Mouse (Mus musculus) hindbrain, embryonic 16.5 days (tissue): ENCODE measurements at regions not wholly inside any gene's neighbourhood (a gene's known extent, or its start where the extent isn't known, plus 50 kb on each side); places are given as distances from the start of the nearest gene placed in this dataset.

Experiments used
- ATAC-seq: fragments of 200-750 bp; cut with Nextera tagmentation; 2 replicates; pipeline ENCODE4 v1.8.0; 2017; ENCODE audit warnings: moderate TSS enrichment, moderate library complexity
- H3K27ac ChIP-seq: fragments of 300-500 bp; sonication (generic); 2 replicates; pipeline ENCODE4 v1.5.1; 2014; ENCODE audit warnings: low read depth, mild to moderate bottlenecking, control low read depth, low read length, moderate library complexity
- H3K27me3 ChIP-seq: fragments of 300-500 bp; sonication (generic); replicated peaks from 2 replicates; pipeline ENCODE4 v1.6.1; 2014; ENCODE audit warnings: low read length; ENCODE audit not compliant: control insufficient read depth, insufficient read depth
- H3K36me3 ChIP-seq: fragments of 300-500 bp; sonication (generic); 2 replicates; pipeline ENCODE4 v1.6.1; 2014; ENCODE audit warnings: mild to moderate bottlenecking, low read length, moderate library complexity, mixed read lengths; ENCODE audit not compliant: control insufficient read depth, insufficient read depth
- H3K4me1 ChIP-seq: fragments of 300-500 bp; sonication (generic); 2 replicates; pipeline ENCODE4 v1.6.1; 2014; ENCODE audit warnings: low read depth, low read length; ENCODE audit not compliant: control insufficient read depth, insufficient read depth
- H3K4me2 ChIP-seq: fragments of 300-500 bp; sonication (generic); 2 replicates; pipeline ENCODE4 v1.6.1; 2014; ENCODE audit warnings: mild to moderate bottlenecking, low read length, control low read depth, moderate library complexity
- H3K4me3 ChIP-seq: fragments of 300-500 bp; sonication (generic); 2 replicates; pipeline ENCODE4 v1.5.1; 2014; ENCODE audit warnings: mild to moderate bottlenecking, low read length, control low read depth, moderate library complexity
- H3K9ac ChIP-seq: fragments of 300-500 bp; sonication (generic); 2 replicates; pipeline ENCODE4 v1.6.1; 2014; ENCODE audit warnings: low read depth, mild to moderate bottlenecking, control low read depth, low read length, moderate library complexity
- H3K9me3 ChIP-seq: fragments of 300-500 bp; sonication (generic); 2 replicates; pipeline ENCODE4 v1.6.1; 2014; ENCODE audit warnings: mild to moderate bottlenecking, low read length, moderate library complexity; ENCODE audit not compliant: control insufficient read depth
- whole genome bisulfite sequencing: fragments of 180-500 bp; shearing (Covaris S2); extraction: QIAGEN DNeasy Blood & Tissue Kit; methylation state at CpG from one replicate; pipeline ENCODE4 v1.1.7; 2014; 5-methylcytosine and 5-hydroxymethylcytosine counted together

- Histone ChIP-seq H3K27ac (no peak overlapping the region), H3K9me3 (no peaks in the 10 kb centered on the region), H3K36me3 (no peaks in the 10 kb centered on the region), H3K27me3 (no peaks in the 10 kb centered on the region), H3K9ac (no peak overlapping the region), H3K4me2 (no peak overlapping the region), H3K4me1 (no peaks in the 10 kb centered on the region), H3K4me3 (no peak overlapping the region)
- WGBS: 25% methylated on average over 8 of the region's 8 CpGs
- ATAC-seq: peak; percentile 51; the same call in 1 of the 2 replicates
Measured at GRCm38 (mm10) chr17:14516097-14516496, 177.9 kb downstream of the Thbs2 start.

- no peak overlapping the region for H3K9ac ChIP-seq
- no peaks in the 10 kb centered on the region for H3K36me3 ChIP-seq
- ATAC-seq: no peak; the same call in 1 of the 2 replicates
- no peak overlapping the region for H3K4me2 ChIP-seq
- no peaks in the 10 kb centered on the region for H3K9me3 ChIP-seq
- H3K4me1 ChIP-seq: no peaks in the 10 kb centered on the region
- WGBS: 77% methylated on average over 4 of the region's 4 CpGs
- no peak overlapping the region for H3K27ac ChIP-seq
- H3K4me3 ChIP-seq: no peak overlapping the region
- H3K27me3 ChIP-seq: no peaks in the 10 kb centered on the region
Measured at GRCm38 (mm10) chr17:14513454-14513853, 180.6 kb downstream of the Thbs2 start.

DNA sequence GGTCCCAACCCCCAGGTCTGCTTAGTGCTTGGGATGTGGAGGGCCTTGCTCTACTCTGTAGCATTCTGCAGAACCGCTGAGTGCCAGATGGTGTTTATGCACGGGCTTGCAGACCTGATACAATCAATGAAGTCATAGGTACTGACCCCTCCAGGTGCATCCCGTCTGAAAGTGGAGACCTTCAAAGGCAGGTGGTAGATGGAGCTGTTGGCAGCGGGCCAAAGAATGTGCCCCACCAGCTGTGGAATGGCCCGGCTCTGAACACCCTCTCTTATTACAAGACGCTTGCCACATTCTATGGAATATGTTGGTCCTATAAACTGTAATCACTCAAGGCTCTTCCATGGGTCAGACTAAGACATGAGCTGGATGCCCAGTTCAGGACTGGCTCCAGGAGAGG, 183.5 kb downstream of the Thbs2 start:
- no peak overlapping the region for H3K27ac ChIP-seq
- no peak overlapping the region for H3K4me3 ChIP-seq
- no peak overlapping the region for H3K9ac ChIP-seq
- ATAC-seq: 0 out of 2 replicates have a peak, but pooled peaks have one; percentile 27
- no peak overlapping the region for H3K4me2 ChIP-seq
- no peaks in the 10 kb centered on the region for H3K36me3 ChIP-seq
- H3K4me1 ChIP-seq: no peaks in the 10 kb centered on the region
- 59% methylated on average over 6 of the region's 6 CpGs for WGBS
- no peaks in the 10 kb centered on the region for H3K9me3 ChIP-seq
- H3K27me3 ChIP-seq: no peaks in the 10 kb centered on the region

GRCm38 (mm10) chr17:14507111-14507510, 186.9 kb downstream of the Thbs2 start:
- no peak overlapping the region for H3K4me3 ChIP-seq
- H3K36me3 ChIP-seq: no peaks in the 10 kb centered on the region
- H3K27me3 ChIP-seq: no peaks in the 10 kb centered on the region
- no peaks in the 10 kb centered on the region for H3K9me3 ChIP-seq
- ATAC-seq: no peak
- WGBS: 94% methylated on average over 3 of the region's 3 CpGs
- no peaks in the 10 kb centered on the region for H3K4me1 ChIP-seq
- no peak overlapping the region for H3K9ac ChIP-seq
- H3K27ac ChIP-seq: no peak overlapping the region
- H3K4me2 ChIP-seq: no peak overlapping the region

DNA sequence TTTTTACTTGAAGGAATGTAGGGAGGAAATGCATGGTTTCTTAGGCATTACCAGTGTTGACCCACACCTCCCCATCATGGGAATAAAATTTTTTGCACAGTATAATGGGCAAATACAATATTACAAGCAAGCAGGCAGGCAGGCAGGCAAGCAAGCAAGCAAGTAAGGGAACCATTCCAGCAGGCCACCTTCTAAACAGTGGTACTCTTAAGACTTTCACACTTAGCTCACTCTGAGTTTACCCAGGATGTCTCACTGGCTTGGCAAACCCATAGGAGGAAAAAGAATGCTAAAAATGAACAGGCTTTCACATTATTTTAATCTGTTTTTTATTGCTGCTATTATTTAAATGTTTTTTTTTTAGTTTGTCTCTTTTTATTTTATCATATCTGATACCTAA, 187.9 kb downstream of the Thbs2 start:
- no peak for ATAC-seq
- Histone ChIP-seq H3K9ac (no peak overlapping the region), H3K4me3 (no peak overlapping the region), H3K27me3 (no peaks in the 10 kb centered on the region), H3K9me3 (no peaks in the 10 kb centered on the region), H3K4me1 (no peaks in the 10 kb centered on the region), H3K36me3 (no peaks in the 10 kb centered on the region), H3K4me2 (no peak overlapping the region), H3K27ac (no peak overlapping the region)

DNA sequence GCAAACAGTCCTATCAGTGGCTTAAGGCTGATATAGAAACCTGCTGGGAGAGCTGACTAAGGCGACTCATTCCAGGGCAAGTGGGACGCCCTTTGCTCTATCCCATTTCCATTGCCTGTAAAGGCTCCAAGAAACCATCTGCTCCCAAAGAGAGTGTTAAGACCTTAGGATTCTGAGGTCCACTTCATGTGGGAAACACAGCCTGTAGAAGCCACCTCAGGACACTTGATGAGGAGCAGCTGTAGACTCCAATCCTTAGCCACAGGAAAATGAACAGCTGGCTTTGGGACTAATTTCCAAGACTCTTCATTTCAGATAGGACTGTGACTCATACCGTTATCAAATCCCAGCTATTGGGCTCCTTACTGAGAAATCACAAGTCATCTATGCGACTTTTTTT, 188.6 kb downstream of the Thbs2 start:
- H3K27ac ChIP-seq: no peak overlapping the region
- H3K4me3 ChIP-seq: no peak overlapping the region
- H3K4me2 ChIP-seq: no peak overlapping the region
- 77% methylated on average over 4 of the region's 4 CpGs for WGBS
- H3K4me1 ChIP-seq: no peaks in the 10 kb centered on the region
- H3K27me3 ChIP-seq: no peaks in the 10 kb centered on the region
- no peak for ATAC-seq
- H3K9me3 ChIP-seq: no peaks in the 10 kb centered on the region
- no peaks in the 10 kb centered on the region for H3K36me3 ChIP-seq
- H3K9ac ChIP-seq: no peak overlapping the region

GRCm38 (mm10) chr17:14503670-14504069, 190.4 kb downstream of the Thbs2 start:
- H3K27me3 ChIP-seq: no peaks in the 10 kb centered on the region
- no peaks in the 10 kb centered on the region for H3K4me1 ChIP-seq
- no peak overlapping the region for H3K4me2 ChIP-seq
- H3K9ac ChIP-seq: no peak overlapping the region
- H3K4me3 ChIP-seq: no peak overlapping the region
- WGBS: 83% methylated on average over 1 of the region's 1 CpGs
- H3K27ac ChIP-seq: no peak overlapping the region
- no peaks in the 10 kb centered on the region for H3K36me3 ChIP-seq
- ATAC-seq: no peak
- H3K9me3 ChIP-seq: no peaks in the 10 kb centered on the region

GRCm38 (mm10) chr17:14501341-14501740, 192.7 kb downstream of the Thbs2 start:
- Histone ChIP-seq H3K36me3 (no peaks in the 10 kb centered on the region), H3K4me2 (no peak overlapping the region), H3K27ac (no peak overlapping the region), H3K9ac (no peak overlapping the region), H3K27me3 (no peaks in the 10 kb centered on the region), H3K9me3 (no peaks in the 10 kb centered on the region), H3K4me3 (no peak overlapping the region), H3K4me1 (no peaks in the 10 kb centered on the region)
- WGBS: 75% methylated on average over 2 of the region's 2 CpGs
- no peak for ATAC-seq

GRCm38 (mm10) chr17:14497086-14497485, 196.9 kb downstream of the Thbs2 start:
- WGBS: 70% methylated on average over 15 of the region's 15 CpGs
- H3K4me2 ChIP-seq: no peak overlapping the region
- no peaks in the 10 kb centered on the region for H3K9me3 ChIP-seq
- H3K4me3 ChIP-seq: no peak overlapping the region
- H3K4me1 ChIP-seq: no peaks in the 10 kb centered on the region
- H3K27ac ChIP-seq: no peak overlapping the region
- H3K36me3 ChIP-seq: no peaks in the 10 kb centered on the region
- ATAC-seq: peak; percentile 48; the same call in 1 of the 2 replicates
- H3K27me3 ChIP-seq: no peaks in the 10 kb centered on the region
- H3K9ac ChIP-seq: no peak overlapping the region

GRCm38 (mm10) chr17:14493751-14494320, 200.2 kb downstream of the Thbs2 start:
- ATAC-seq: no peak
- Histone ChIP-seq H3K4me3 (no peak overlapping the region), H3K27ac (no peak overlapping the region), H3K9me3 (no peaks in the 10 kb centered on the region), H3K9ac (no peak overlapping the region), H3K36me3 (no peaks in the 10 kb centered on the region), H3K4me2 (no peak overlapping the region), H3K4me1 (no peaks in the 10 kb centered on the region), H3K27me3 (no peaks in the 10 kb centered on the region)
- WGBS: 83% methylated on average over 8 of the region's 8 CpGs
